Mouse (Mus musculus) adrenal gland, postnatal 4 days (tissue): ENCODE results near the gene Phospho2. TPM values are rescaled to one million over a fixed set of nuclear protein-coding genes. Genes with fewer than 3 reads are reported as not detected.
"Not testable (repeated sequence)": the region's sequence is repeated elsewhere in the genome, so short reads cannot be mapped to it uniquely, and the experiment has no call there.

Experiments
- DNase-seq, 2 experiments: peaks; one replicate each; pipeline ENCODE4 v3.0.0; 2021 to 2022; ENCODE audit warnings: low spot score in 2 of 2, mixed read lengths in 2 of 2
- long read RNA-seq, 2 experiments: library from polyadenylated mRNA; stranded (forward); transcript quantifications; one replicate each; pipeline ENCODE4 v2.0.0; 2021
- total RNA-seq, 2 experiments: library from RNA; stranded (reverse); gene quantifications; 2 replicates each; pipeline ENCODE4 v1.2.3; 2021

The Phospho2 gene
- 10 to 100 TPM; 14.7 to 17.4 TPM for total RNA-seq
- long read RNA-seq, experiment 1, transcript Phospho2-201 (4 exons, 2,260 nt): major isoform, 17 of 19 reads
- long read RNA-seq, experiment 1, partial matches to known transcripts: 0 of 19 reads
- long read RNA-seq, experiment 1, other reads (novel, unspliced or antisense): 1 of 19 reads
- long read RNA-seq, experiment 2, transcript Phospho2-202 (4 exons, 2,194 nt): minor isoform, 5 of 32 reads
- long read RNA-seq, experiment 2, transcript Phospho2-201 (4 exons, 2,260 nt): major isoform, 20 of 32 reads
- long read RNA-seq, experiment 2, partial matches to known transcripts: 0 of 32 reads
- long read RNA-seq, experiment 2, other reads (novel, unspliced or antisense): 6 of 32 reads

GRCm38 (mm10) chr2:69789429-69790069 lies at the start of gene Phospho2, which contains the start of gene Ccdc173:
Gene Phospho2, plus strand, starts transcription at chr2:69789623.
Gene Ccdc173, minus strand, starts transcription at chr2:69789575.
- peak; percentile 94 to 95 for DNase-seq

DNA sequence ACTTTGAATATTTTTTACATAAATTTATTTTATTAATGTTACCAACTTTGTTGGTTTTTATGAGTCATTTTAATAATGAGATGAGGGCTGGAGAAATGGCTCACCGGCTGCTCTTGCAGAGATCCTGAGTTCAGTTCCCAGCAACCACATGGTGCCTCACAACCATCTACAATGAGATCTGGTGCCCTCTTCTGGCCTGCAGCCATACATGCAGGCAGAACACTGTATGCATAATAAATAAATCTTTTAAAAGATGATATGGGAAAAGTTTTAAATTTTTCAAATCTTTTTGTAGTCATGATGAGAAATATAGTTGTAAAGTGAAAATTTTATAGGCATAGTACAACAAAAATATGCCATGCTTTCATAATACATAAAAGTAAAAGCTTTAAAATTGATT lies 44.3 kb upstream of the Phospho2 start:
- DNase-seq: no peak

GRCm38 (mm10) chr2:69760980-69761379 lies 28.4 kb upstream of the Phospho2 start:
- DNase-seq: no peak

GRCm38 (mm10) chr2:69763340-69763739 lies 26.1 kb upstream of the Phospho2 start:
- DNase-seq: no peak

DNA sequence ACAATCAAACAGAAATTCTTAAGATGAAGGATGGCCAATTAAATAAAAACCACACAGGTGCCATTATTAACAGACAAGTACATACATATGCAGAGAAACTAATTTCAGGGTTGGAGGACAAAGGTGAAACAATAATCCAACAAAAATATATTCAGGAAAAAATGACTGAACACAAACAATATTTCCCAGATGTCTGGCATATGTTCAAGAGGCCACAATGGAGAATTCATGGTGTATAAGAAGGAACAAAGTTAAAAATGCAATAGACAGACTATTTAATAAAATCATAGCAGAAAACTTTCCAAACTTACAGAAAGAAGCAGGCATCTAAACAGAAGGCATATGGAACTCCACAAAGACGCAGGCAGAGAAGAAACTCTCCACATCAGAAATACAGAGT lies 24.7 kb upstream of the Phospho2 start:
- DNase-seq: no peak

GRCm38 (mm10) chr2:69773331-69773730 lies 16.1 kb upstream of the Phospho2 start:
- no peak for DNase-seq

- DNase-seq: no peak
Observed at GRCm38 (mm10) chr2:69777985-69778835, 11.2 kb upstream of the Phospho2 start.

- no peak for DNase-seq
Observed at GRCm38 (mm10) chr2:69778836-69779177, 10.6 kb upstream of the Phospho2 start.

GRCm38 (mm10) chr2:69788974-69789373 lies 449 bp upstream of the Phospho2 start:
- DNase-seq: no peak

DNA sequence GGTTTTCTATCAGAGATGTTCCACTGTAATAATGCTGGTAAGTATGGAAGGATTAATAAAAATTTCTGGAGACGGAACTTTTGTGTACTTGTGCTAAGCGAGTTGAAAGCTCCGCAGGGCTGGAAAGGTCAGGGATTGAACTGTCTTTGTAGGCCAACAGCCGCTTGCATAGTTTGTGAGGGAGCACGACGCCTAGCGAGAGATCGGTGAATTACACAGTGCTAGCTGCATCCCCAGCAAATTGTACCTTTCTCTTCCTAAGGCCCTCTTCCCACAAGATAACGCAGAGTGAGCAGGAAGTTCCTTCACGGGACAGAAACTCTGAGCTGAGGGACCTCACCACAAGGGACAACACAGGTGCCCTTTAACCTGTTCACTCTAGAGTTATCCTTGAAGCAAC lies 862 bp downstream of the Phospho2 start:
- DNase-seq: peak; percentile 62 to 74

DNA sequence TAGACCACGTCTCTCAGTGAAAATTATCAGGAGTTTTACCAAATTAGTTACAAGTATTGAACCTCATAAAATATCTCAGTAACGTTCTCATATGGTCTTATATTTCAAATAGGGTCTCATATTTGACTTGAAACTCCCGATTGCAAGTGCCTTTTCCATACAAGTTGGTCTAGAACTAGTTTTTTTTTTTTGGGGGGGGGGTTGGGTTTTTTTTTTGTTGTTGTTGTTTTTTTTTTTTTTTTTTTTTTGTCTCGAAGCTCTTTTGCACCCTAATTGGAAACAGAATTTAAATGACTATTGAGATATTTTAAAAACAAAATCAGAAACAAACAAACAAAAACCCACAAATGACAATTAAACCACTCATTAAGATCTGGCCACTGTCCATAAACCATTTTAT lies 1.3 kb downstream of the Phospho2 start:
- DNase-seq: no peak

GRCm38 (mm10) chr2:69802911-69803312 lies 13.5 kb downstream of the Phospho2 start:
- DNase-seq: peak; percentile 57 to 65

GRCm38 (mm10) chr2:69803756-69804155 lies 14.3 kb downstream of the Phospho2 start:
- no peak for DNase-seq

DNA sequence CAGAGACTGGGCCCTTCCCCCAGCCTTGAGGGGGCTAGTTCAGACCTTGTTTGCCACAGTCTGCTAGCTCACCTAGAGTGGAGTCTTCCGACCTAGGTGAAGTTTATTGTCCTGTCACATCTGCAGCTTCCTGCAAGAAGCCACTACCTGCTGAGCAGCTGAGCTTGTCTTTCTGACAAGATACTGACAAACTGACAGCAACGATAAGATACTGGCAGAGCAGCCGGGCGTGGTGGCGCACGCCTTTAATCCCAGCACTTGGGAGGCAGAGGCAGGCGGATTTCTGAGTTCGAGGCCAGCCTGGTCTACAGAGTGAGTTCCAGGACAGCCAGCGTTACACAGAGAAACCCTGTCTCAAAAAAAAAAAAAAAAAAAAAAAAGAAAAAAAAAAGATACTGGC lies 15.2 kb downstream of the Phospho2 start:
- DNase-seq: not testable (repeated sequence)

GRCm38 (mm10) chr2:69810169-69810568 lies 20.7 kb downstream of the Phospho2 start:
- no peak for DNase-seq

- DNase-seq: not testable (repeated sequence)
Observed at GRCm38 (mm10) chr2:69811349-69811748, 21.9 kb downstream of the Phospho2 start.

DNA sequence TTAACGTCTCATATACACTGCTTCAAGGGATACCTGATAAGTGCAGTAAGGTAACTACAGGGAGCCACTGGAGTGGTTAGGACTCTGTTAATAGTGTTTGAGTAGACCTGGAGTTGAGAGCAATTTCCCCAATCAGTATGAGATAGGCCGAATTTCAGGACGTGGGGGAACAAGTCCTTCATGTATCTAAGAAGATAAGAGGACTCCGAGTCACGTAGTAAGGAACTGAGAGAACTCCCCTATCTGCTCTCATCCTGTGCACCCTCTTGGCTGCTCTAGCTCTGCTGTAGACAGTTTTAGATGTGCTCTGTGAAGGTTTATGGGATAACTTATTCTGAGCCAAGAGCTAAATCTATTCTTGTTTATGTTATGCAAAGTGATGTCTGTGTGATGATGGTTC lies 27.2 kb downstream of the Phospho2 start:
- DNase-seq: no peak

DNA sequence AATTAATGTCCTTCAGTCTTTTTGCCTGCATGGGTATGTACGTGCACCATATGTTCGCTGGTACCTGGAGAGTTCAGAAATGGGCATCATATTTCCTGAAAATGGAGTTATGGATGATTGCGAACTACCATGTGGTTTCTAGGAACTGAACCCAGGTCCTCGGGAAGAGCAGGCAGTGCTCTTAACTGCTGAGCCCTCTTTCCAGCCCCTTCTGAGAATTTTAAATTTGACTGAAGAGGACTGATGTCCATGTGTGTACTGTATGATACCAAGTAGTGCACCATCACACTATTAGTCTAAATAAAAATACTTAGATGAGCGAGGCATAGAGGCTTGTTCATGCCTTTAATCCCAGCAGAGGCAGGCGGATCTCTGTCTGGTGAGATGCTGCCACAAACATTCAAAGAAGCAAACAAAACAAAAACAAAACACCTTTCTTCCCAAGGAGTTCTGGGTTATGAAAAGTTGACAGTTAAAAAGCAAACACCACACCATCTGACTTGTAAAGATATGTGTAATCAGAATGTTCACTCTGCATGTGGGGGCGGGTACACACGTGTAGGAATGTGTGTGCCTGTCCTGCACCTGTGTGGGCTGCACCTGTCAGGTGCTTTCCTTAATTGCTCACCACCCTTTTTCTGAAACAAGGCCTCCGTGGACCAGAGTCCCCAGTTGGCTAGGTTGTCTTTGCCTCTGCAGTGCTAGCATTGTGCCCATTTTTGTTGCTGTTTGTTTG lies 29.1 kb downstream of the Phospho2 start:
- no peak for DNase-seq

GRCm38 (mm10) chr2:69820201-69820600 lies 30.8 kb downstream of the Phospho2 start:
- no peak for DNase-seq

- DNase-seq: no peak
Observed at GRCm38 (mm10) chr2:69821711-69822110, 32.3 kb downstream of the Phospho2 start, which contains the start of gene Klhl23. Gene Klhl23, plus strand, starts transcription at chr2:69821944.
